Mouse (Mus musculus): ENCODE results near the gene Tulp2. TPM values are rescaled to one million over a fixed set of nuclear protein-coding genes. Genes with fewer than 3 reads are reported as not detected.
"Not testable (repeated sequence)": the region's sequence is repeated elsewhere in the genome, so short reads cannot be mapped to it uniquely, and the experiment has no call there.

Tulp2 gene
- polyA plus RNA-seq, 1 experiment, result 0.06 TPM

DNA sequence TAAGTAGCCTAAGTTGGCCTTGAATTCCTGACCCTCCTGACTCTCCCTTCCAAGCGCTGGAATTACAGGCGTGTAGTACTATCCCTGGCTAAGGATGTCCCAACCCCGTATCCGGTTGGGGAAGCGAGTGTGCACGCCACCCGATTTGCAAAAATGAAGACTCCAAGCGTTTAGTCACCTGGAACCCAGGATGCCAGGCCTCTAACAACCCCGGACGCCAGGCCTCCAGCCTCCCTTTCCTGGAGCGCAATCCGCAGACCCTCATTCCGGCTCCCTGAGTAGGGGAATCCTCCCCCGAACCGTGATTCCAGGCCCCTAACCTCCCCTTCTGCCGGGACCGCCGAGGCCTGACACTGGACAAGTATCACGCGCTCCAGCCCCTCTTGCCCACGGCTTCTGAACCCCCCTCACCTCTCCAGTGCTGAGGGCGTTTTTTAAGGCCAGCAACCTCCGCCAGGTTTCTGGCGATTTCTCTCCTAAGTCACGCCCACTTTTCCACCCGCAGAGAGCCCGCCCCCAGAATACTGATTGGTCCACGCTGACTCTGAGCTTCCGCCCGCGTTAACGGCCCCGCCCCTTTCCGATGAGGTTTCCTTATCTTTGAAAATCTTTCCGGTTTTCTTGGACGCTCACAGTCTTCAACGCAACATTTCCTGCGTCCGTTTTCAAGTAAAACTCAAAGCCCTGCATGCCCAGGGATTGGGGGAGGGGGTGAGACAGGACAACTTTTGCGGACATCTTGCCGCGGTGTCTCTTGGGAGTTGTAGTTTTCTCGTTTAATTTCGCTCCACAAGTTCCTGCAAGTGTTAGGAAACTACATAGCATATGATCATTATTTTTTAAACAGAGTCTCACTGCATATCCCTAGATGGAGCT lies 28.5 kb downstream of the Tulp2 start, which contains the start of gene Nucb1:
Gene Nucb1 (minus strand): TSS at position 495 of the 876 bp plus-strand sequence.
- H3K4me2 ChIP-seq (ENCODE audit: low read depth), result peak within 1 kb of the TSS; percentile 92
- TF ChIP-seq POLR2A (IDR thresholded peaks at IDR 0.05; ENCODE audit: insufficient read length, low read depth), result peak; percentile 52
- TF ChIP-seq POLR2AphosphoS2 (IDR thresholded peaks at IDR 0.05; ENCODE audit: insufficient read length, low read depth), result peak; percentile 57
- no peak for TF ChIP-seq TCF12 (IDR thresholded peaks at IDR 0.05; ENCODE audit: insufficient read depth, poor library complexity, severe bottlenecking)
- no peaks in the 10 kb centered on the region for H3K27me3 ChIP-seq (ENCODE audit: control insufficient read depth, insufficient read depth, insufficient read length)
- peak within 1 kb of the TSS; percentile 74 for H3K4me3 ChIP-seq
- no peaks in the 10 kb centered on the region for H3K36me3 ChIP-seq (ENCODE audit: control insufficient read depth, insufficient read depth)
- peak within 1 kb of the TSS; percentile 48 for H3ac ChIP-seq (ENCODE audit: control insufficient read depth, insufficient read length)
- no peaks in the 10 kb centered on the region for H3K79me2 ChIP-seq (ENCODE audit: control insufficient read depth, insufficient read depth)

DNA sequence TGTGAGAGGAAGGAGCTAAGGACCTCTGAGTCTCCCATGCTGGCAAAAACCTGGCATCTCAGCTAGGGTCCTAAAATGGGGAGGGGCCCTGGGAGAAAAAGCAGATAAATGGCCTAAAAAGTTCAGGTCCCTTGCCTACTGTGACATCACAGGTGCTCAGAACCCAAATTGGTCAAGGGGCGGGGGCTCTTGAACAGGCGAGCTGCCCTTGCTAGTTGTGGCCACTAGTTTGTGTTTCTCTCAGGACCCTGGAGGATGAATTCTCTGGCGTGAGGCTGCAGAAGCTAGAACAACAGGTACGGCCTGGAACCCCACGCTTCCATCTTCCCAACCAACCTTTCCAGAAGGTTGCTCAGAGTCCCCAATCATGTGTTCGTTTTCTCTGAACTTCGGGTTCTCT lies 32.7 kb downstream of the Tulp2 start:
- H3K36me3 ChIP-seq (ENCODE audit: control insufficient read depth, insufficient read depth), result no peaks in the 10 kb centered on the region
- TF ChIP-seq TCF3 (IDR thresholded peaks at IDR 0.05; ENCODE audit: insufficient read length, low read depth) (no peak), MYOD1 (IDR thresholded peaks at IDR 0.05; ENCODE audit: control insufficient read depth in 1 of 3, insufficient read length in 2 of 3, low read depth in 2 of 3) (no peak), E2F4 (IDR thresholded peaks at IDR 0.05; ENCODE audit: insufficient read depth) (no peak), SRF (IDR thresholded peaks at IDR 0.05; ENCODE audit: control insufficient read depth, insufficient read length, low read depth) (no peak), CEBPB (IDR thresholded peaks at IDR 0.05; ENCODE audit: insufficient read depth, poor library complexity, severe bottlenecking) (no peak), MAX (IDR thresholded peaks at IDR 0.05; ENCODE audit: low read depth) (no peak), USF1 (IDR thresholded peaks at IDR 0.05; ENCODE audit: low read depth) (no peak), POLR2AphosphoS2 (IDR thresholded peaks at IDR 0.05; ENCODE audit: insufficient read length, low read depth) (no peak), MYOG (IDR thresholded peaks at IDR 0.05; ENCODE audit: control insufficient read depth in 1 of 3, insufficient read depth in 1 of 3, insufficient read length in 2 of 3, low read depth in 2 of 3) (no peak), POLR2A (IDR thresholded peaks at IDR 0.05; ENCODE audit: insufficient read length, low read depth) (no peak), REST (IDR thresholded peaks at IDR 0.05; ENCODE audit: insufficient read depth, insufficient read length) (no peak), TCF12 (IDR thresholded peaks at IDR 0.05; ENCODE audit: insufficient read depth, poor library complexity, severe bottlenecking) (no peak)
- no peak overlapping the region for H3K4me3 ChIP-seq
- H3K27me3 ChIP-seq (ENCODE audit: control insufficient read depth, insufficient read depth, insufficient read length), result no peaks in the 10 kb centered on the region
- H3ac ChIP-seq (ENCODE audit: control insufficient read depth, insufficient read length), result no peak overlapping the region
- H3K4me2 ChIP-seq (ENCODE audit: low read depth), result no peak overlapping the region
- no peaks in the 10 kb centered on the region for H3K79me2 ChIP-seq (ENCODE audit: control insufficient read depth, insufficient read depth)

DNA sequence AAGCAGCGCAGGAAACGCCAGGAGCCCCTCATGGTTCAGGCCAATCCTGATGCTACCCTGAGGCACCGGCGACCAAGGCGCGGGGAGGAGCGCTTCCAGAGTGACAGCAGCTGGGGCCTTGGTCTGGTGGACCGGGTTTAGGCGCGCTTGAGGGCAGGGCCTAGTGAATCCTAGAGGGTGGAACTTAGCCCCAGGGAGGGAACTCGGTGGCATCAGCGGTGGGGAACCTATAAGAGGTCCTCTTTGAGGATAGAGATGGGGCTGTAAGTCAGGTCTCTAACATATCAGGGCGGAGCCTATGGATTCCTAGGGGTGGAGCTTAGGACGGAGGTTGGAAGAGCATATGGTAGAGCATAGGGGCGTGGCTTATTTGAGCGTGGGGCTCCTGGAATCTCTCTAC lies 33.8 kb downstream of the Tulp2 start:
- TF ChIP-seq MAX (IDR thresholded peaks at IDR 0.05; ENCODE audit: low read depth), result no peak
- no peak for TF ChIP-seq TCF3 (IDR thresholded peaks at IDR 0.05; ENCODE audit: insufficient read length, low read depth)
- no peak for TF ChIP-seq REST (IDR thresholded peaks at IDR 0.05; ENCODE audit: insufficient read depth, insufficient read length)
- no peak for TF ChIP-seq POLR2AphosphoS2 (IDR thresholded peaks at IDR 0.05; ENCODE audit: insufficient read length, low read depth)
- no peak for TF ChIP-seq SRF (IDR thresholded peaks at IDR 0.05; ENCODE audit: control insufficient read depth, insufficient read length, low read depth)
- TF ChIP-seq USF1 (IDR thresholded peaks at IDR 0.05; ENCODE audit: low read depth), result no peak
- no peak for TF ChIP-seq E2F4 (IDR thresholded peaks at IDR 0.05; ENCODE audit: insufficient read depth)
- no peak for TF ChIP-seq POLR2A (IDR thresholded peaks at IDR 0.05; ENCODE audit: insufficient read length, low read depth)
- TF ChIP-seq CEBPB (IDR thresholded peaks at IDR 0.05; ENCODE audit: insufficient read depth, poor library complexity, severe bottlenecking), result no peak
- Histone ChIP-seq H3K27me3 (ENCODE audit: control insufficient read depth, insufficient read depth, insufficient read length) (no peaks in the 10 kb centered on the region), H3K36me3 (ENCODE audit: control insufficient read depth, insufficient read depth) (no peaks in the 10 kb centered on the region), H3ac (ENCODE audit: control insufficient read depth, insufficient read length) (no peak overlapping the region), H3K4me2 (ENCODE audit: low read depth) (no peak overlapping the region), H3K4me3 (no peak overlapping the region), H3K79me2 (ENCODE audit: control insufficient read depth, insufficient read depth) (no peaks in the 10 kb centered on the region)

DNA sequence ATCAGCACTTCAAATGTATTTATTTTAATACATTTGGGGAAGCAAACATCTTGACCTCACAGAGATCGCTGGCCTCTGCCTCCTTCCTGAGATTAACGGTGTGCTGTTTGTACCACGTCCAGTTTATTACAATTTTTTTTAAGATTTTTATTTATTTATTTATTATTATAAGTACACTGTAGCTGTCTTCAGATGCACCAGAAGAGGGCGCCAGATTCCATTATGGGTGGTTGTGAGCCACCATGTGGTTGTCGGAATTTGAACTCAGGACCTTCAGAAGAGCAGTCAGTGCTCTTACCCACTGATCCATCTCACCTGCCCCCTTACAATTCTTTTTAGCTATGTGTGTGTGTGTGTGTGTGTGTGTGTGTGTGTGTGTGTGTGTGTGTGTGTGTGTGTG lies 35.2 kb downstream of the Tulp2 start:
- H3ac ChIP-seq (ENCODE audit: control insufficient read depth, insufficient read length); H3K36me3 ChIP-seq (ENCODE audit: control insufficient read depth, insufficient read depth); H3K4me3 ChIP-seq; H3K79me2 ChIP-seq (ENCODE audit: control insufficient read depth, insufficient read depth); H3K27me3 ChIP-seq (ENCODE audit: control insufficient read depth, insufficient read depth, insufficient read length); H3K4me2 ChIP-seq (ENCODE audit: low read depth): not testable (repeated sequence)

DNA sequence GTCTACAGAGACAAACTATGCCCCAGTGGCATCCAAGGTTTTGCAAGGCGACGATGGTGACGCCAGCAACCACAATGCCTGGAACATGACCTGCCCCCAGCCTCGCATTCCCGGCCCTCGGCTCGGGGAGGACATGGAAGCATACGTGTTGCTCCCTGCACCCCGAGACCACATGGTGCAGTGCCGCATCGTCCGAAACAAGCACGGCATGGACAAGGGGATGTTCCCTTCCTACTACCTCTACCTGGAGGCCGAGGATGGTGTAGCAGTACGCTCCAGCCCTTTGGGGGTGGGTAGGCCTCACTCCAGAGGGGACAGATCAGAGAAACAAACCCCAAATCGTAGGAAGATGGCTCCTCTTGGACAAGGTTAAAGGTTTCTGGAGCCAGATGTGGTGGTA lies 36.9 kb downstream of the Tulp2 start:
- no peak for TF ChIP-seq USF1 (IDR thresholded peaks at IDR 0.05; ENCODE audit: low read depth)
- no peak for TF ChIP-seq SRF (IDR thresholded peaks at IDR 0.05; ENCODE audit: control insufficient read depth, insufficient read length, low read depth)
- TF ChIP-seq MYOD1 (IDR thresholded peaks at IDR 0.05; ENCODE audit: control insufficient read depth in 1 of 3, insufficient read length in 2 of 3, low read depth in 2 of 3), result no peak
- no peak for TF ChIP-seq TCF12 (IDR thresholded peaks at IDR 0.05; ENCODE audit: insufficient read depth, poor library complexity, severe bottlenecking)
- no peak for TF ChIP-seq REST (IDR thresholded peaks at IDR 0.05; ENCODE audit: insufficient read depth, insufficient read length)
- no peak for TF ChIP-seq MYOG (IDR thresholded peaks at IDR 0.05; ENCODE audit: control insufficient read depth in 1 of 3, insufficient read depth in 1 of 3, insufficient read length in 2 of 3, low read depth in 2 of 3)
- TF ChIP-seq CEBPB (IDR thresholded peaks at IDR 0.05; ENCODE audit: insufficient read depth, poor library complexity, severe bottlenecking), result no peak
- no peak for TF ChIP-seq POLR2AphosphoS2 (IDR thresholded peaks at IDR 0.05; ENCODE audit: insufficient read length, low read depth)
- no peak for TF ChIP-seq POLR2A (IDR thresholded peaks at IDR 0.05; ENCODE audit: insufficient read length, low read depth)
- no peak for TF ChIP-seq TCF3 (IDR thresholded peaks at IDR 0.05; ENCODE audit: insufficient read length, low read depth)
- TF ChIP-seq E2F4 (IDR thresholded peaks at IDR 0.05; ENCODE audit: insufficient read depth), result no peak
- TF ChIP-seq MAX (IDR thresholded peaks at IDR 0.05; ENCODE audit: low read depth), result no peak
- H3K79me2 ChIP-seq (ENCODE audit: control insufficient read depth, insufficient read depth), result peaks cover 5% of the 10 kb centered on the region
- no peak overlapping the region for H3K4me3 ChIP-seq

More for the DNA sequence above, 36.9 kb downstream of the Tulp2 start:
- Histone ChIP-seq H3K36me3 (ENCODE audit: control insufficient read depth, insufficient read depth) (peaks cover 19% of the 10 kb centered on the region), H3K27me3 (ENCODE audit: control insufficient read depth, insufficient read depth, insufficient read length) (no peaks in the 10 kb centered on the region), H3K4me2 (ENCODE audit: low read depth) (no peak overlapping the region), H3ac (ENCODE audit: control insufficient read depth, insufficient read length) (no peak overlapping the region)
